Mouse (Mus musculus) spleen, postnatal 36 days (tissue): ENCODE measurements around the gene Tln1.
"Not testable (repeated sequence)": the region's sequence is repeated elsewhere in the genome, so short reads cannot be mapped to it uniquely, and the experiment has no call there.

ENCODE experiments used
- DNase-seq, 2 experiments: peaks; one replicate each; pipeline ENCODE4 v3.0.0; 2022; ENCODE audit warnings: low spot score in 2 of 2, mixed read lengths in 1 of 2

The Tln1 gene

DNA sequence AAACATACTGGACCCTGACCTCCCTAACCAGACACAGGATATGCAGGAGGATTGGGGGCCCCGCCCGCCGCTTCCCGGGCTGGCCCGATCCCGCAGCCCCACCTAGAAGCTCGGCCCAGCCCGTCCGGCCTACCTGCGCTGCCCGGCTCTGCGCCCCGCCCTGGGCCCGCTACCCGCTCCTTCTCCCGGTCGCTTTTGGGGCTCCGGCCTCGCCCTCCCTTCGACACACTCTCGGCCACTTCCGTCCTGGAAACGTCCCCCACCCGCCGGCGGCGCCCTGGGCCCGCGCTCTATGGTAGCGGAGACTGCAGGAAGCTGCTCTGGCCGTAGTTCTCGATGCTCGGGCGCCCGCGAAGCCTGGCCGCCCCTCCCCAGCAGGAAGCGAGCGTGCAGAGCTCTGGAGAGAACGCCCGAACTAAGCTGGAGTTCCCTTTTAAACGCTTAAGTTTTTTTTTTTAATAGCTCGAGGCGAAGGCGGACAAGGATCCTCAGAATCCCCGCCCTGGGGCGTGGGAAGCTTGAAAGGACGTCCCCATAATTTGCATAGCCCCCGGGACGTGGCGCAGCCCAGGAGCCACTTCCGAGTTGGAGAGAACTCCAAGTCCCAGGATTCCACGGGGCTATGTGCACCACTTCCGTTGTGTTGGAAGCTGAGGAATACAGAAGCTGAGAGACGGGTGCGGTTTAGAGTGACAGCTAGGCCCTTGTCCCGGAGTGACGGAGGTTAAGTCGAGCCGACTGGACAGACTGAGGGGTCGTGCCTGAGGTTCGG lies at the start of gene Tln1, which contains the start of gene Creb3:
Tln1 (minus strand) TSS at position 695 of the 772 bp plus-strand sequence.
Creb3 (plus strand) TSS at position 336 of the 772 bp plus-strand sequence.
- peak; percentile 95 to 97 for DNase-seq

DNA sequence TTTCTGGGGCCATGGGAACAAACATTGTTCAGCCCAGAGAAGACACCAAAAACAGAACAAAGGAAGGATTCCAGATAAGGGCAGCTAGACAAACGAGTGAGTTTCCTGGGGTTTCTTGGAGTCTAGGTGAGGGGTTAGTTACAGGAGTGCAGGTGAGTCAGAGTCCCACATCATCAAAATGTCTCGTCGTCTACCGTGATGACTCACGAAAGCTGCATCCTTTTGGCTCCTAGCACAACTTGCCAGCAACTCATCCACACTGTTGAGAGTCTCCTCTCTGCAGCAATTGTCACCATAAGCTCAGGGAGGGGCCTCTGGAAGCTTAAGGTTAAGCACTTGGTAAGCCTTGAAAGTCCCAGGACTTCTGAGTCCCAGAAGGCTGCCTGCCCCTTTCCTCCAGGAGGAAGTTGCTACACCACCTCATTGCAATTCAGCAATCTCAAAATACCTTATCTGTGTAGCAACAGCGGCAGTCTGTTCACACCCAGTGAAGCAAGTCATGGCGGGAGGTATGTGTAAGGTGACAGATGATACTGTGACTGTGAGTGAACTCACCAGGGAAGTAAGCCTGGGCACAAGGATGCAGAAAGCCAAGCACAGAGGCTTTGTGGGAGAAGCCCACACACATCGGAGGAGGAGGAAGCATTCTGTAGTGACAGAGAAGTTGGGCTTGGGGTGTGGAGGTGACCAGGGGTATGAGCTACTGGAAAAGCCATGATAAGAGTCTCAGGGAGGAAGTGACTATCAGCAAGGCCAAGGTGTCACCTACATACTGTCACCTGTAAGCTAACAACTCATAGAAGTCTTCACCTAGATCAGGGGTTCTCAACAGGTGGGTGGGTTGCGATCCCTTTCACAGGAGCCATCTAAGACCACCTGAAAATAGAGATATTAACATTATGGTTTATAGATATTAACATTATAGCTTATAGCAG lies 42.5 kb upstream of the Tln1 start:
- peak; percentile 37 to 60 for DNase-seq

DNA sequence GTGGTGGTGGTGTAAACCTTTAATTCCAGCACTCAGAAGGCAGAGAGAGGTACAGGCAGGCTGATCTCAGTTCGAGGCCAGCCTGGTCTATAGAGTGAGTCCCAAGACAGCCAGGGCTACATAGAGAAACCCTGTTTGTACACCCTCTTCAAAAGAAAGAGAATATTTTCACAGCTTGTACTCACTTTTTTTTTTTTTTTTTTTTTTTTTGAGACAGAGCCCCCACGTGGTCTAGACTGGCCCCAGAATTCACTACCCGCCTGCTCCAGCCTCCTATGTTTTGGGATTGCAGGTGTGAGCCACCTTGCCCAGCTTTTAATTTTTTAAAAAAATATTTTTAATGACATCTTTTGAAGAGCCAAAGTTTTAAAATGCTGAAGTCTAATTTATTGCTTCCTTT lies 41.6 kb upstream of the Tln1 start:
- DNase-seq: no peak

DNA sequence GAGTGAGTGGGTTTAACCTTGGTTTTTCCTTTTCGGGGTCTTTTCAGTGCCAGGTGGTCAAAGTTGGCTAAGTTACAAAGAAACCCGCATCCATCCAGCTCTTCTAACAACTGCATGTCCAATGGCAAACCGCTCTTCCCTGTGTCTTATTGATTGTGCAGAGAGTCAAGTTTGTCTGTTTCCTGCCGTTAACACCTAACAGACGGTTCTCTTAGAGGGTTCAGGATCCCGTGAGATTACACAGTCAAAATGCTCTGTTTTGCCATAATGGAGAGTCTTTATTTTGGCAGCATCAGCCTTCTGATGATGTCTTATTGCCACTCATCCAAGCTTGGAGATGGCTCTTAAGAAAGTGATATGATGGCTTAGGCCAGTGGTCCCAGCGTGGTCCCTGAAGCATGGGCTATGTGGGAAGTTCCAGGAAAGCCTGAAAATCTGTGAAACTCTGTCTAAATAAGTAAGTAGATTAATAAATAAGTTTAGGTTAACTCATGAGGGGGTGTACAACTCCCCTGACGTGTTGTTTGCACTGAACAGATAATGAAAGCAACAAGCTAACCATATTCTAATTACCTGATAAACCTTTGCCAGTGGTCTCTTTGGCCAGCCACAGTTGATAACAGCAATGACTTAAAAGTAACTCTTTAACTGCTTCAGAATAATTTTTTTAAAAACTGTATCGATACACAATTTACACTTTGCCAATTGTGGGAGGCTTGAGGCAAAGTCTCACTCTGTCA lies 37.9 kb upstream of the Tln1 start:
- no peak for DNase-seq

DNA sequence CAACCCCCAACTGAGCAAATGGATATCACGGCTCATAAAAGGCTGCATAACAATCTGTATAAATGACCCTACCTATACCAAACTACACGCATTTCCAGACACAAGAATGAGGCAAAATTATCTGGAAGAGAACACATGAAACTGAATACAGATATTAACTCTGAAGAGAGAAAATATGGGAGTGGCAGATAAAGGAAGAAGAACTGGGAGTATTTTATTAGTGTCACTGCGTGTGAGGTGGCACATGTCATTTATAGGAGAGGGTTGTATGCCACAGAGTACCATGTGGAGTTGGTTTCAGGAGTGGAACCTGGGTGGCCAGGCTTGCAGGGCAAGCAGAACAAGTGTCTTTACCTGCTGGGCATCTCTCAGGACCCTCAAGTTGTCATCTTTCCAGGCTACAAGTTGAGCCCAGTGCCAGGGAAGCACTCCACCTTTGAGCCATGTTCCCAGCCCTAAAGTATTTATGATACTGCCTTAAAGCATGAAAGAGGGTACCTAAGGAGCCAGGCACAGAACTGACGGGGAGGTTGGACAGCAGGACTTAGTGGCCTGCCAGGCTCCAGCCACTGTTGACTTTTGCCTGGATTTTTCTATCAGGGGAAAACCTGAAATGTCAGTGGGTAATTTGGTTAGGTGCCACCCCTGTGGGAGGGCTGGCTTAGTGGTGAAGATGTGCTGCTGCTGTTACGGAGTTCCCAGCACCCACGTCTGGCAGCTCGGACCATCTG lies 36.3 kb upstream of the Tln1 start:
- no peak for DNase-seq

DNA sequence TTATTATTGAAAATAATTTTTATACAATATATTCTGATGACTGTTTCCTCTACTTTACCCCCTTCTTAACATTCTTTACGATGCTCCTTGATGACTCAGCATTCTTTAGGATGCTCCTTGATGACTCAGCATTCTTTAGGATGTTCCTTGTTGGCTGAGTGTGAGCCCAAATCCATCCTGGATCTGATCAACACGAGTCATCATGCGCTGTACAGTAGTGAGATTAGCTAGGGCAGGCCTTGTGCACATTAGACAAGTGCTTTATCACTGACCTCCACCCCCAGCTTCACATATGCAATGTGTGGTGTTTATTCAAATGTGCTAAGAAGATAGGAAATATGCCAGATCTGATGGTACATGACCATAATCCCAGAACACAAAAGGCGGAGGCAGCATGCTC lies 35.7 kb upstream of the Tln1 start:
- DNase-seq: peak in 1 of 2 experiments; percentile 26

DNA sequence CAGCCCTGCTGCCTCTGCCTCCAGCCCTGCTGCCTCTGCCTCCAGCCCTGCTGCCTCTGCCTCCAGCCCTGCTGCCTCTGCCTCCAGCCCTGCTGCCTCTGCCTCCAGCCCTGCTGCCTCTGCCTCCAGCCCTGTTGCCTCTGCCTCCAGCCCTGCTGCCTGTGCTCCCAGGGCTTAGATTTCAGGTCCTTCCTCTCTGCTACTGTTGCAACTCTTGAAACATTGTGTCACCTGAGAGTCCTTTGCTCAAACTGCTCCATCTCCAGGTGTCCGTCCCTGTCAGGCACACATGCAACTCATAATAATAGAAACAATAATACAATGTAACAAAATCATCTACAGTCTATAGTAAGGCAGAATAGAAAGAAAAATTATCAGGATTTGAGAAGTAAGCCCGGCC lies 34.1 kb upstream of the Tln1 start:
- DNase-seq: not testable (repeated sequence)

DNA sequence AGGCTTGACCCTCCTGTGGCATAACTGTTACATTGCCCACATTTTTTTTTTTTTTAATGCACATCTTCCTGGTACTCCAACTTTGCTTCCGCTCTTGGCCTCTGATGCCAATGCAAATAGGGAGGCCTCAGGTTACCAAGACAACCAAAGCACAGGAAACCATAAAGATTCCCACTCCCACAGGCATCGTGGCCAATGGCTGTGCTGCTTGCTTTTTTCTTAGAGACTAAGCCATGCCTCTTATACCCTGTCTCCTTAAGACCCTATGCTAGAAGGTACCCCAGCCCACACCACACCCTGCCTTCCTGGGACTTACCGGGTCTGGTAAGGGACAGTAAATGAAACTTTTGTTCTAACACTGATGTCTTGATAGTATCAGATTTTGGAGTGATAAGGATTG lies 31.0 kb upstream of the Tln1 start:
- DNase-seq: no peak

DNA sequence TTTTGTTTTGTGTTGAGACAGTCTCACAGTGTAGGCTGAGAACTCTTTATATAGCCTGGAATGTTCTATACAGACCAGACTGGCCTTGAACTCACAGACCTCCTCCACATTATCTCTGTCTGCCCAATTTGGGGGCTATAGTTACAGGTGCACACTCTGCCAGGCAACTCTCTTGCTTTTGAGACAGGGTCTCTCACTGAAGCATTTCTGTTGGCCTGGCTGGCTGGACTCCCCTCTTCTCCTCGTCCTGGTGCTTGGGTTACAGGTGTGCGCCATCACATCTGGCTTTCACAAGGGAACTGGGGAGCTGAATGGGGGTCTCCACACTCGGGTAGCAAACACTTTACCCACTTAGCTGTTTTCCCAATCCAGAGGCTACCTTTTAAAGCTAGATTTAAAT lies 29.5 kb upstream of the Tln1 start:
- DNase-seq: no peak

DNA sequence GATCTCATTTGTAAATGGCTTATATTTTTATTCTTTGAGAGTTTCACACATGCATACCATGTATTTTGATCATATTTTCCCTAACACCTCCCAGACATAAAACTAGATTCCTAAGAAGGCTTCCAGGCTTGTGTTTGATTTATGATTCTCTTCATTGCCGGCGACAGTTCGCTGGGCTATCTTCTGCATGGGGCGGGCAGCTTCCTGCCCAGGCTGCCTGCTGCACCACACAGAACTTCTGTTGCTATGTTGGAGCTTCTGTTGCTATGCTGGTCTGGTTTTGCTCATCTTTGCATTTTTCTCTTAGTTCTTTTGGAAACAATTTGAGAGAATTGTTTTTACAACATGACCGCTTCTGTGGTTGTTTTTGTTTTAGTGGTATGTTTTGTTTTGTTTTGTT lies 29.1 kb upstream of the Tln1 start:
- DNase-seq: no peak

DNA sequence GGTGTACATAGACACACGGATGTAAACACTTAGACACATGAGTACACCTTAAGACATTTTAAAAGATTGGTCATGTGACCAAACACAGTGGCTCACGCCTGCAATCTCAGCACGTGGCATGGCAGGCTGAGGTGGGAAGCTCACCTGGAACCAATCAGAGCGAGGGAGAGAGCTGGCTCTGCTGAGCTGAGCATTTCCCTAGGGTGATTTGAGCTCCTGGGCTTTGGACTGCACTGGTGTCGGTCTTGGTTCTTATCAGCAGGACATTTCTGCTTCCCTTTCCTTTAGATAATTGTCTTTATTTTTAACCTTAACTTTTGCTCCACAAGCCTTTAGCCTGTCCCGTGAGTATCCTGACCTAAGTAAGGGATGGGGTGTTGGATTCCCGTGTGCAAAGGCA lies 25.2 kb upstream of the Tln1 start:
- no peak for DNase-seq

DNA sequence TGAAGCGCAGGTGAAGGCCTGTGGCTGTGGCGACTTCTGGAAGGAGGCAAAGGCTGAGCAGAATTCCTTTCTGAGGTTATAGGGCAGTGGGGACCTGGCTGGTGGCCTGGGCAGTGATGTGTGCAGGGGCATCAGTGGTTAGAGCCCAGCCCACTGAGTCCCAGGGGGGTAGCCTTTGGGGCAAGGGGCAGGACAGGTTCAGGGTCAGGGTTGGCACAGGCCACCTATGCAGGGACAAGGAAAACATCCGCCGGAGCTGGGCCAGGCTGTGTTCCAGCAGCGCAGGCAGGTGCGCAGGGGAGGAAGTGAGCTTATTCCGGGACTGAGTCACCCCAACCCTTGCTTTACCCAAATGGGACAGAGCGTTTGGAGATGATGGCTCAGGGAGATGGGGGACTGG lies 23.9 kb upstream of the Tln1 start:
- no peak for DNase-seq

DNA sequence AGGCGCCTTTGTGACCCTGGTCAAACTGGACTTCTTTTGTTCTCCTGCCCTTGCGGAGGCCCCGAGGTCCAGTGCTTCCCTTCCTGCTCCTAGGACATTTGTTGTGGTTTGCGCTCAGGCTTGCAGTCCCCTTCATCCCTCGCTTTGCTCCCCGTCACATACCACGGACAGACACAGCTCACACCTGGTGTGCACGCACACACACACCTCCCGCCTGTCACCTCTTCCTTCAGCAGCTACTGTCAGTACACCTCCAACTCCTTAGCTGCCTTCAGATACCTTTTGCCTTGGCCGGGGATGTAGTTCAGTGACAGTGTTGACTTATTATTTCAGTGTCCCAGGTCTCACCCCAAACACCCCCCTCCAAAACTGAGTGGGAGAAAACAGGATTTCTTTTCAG lies 23.2 kb upstream of the Tln1 start:
- DNase-seq: no peak

DNA sequence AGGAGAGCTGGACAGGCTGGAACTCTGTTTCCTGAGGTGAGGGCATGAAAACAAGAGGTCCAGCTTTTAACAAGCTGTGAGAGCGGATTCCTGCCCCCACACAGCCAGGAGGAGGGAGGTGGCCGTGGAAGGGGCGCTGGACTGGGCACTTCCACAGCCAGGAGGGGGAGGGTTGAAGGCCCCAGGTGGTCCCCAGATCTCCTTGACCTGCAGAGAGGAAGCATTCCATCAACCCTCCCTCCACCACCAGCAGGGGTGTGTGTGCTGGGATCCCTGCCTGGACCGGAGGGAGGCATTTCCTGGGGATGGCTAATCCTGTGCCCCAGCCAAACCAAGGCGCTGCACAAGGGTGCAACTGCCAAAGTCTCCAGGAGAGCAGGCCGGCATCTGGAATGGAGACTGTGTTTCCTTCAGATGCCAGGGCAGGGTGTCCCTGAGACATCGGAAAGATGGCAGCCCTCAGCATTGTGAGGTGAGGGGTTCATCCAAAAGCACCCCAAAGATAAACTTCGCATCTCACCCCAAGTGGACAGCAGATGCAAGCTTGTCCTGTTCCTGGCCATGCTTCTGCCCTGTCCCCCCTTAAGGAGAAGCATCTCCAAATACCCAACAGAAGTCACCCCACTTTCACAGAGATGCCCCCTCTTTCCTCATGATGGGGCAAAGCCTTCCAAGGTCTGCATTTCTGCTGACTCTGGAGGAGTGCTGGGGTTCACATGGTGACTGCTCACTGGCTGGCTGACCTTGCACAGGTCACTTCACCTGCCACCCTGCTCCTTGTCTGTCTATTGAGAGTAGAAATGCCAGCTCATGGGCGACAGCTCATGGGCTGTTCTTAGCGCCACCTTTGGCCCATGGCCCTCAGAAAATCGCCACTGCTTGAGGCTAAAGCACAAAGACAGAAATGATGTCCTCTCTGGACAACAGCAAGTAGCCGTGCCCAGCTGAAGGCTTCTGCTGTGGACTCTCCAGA lies 22.2 kb upstream of the Tln1 start, which contains the start of gene Msmp:
Msmp (minus strand) TSS at position 51 of the 973 bp plus-strand sequence.
- no peak for DNase-seq

DNA sequence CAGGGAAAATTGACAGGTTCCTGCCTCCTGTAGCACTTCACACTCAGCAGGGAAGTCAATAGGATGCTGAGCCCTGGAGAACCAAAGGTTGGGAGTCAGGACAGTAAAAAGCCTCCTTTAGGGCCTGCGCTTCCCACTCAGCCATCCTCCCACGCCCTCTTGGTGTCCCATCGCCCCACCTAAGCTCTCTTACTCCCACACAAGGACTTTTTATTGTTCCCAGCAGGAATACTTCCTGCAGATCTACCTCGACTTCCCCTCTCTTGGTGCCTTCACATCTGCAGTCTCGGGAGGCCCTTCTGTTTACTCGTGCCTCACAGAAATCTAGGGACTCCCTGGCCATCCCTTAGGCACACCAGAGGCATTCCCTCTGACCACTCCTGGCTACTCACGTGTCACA lies 20.9 kb upstream of the Tln1 start:
- DNase-seq: no peak

DNA sequence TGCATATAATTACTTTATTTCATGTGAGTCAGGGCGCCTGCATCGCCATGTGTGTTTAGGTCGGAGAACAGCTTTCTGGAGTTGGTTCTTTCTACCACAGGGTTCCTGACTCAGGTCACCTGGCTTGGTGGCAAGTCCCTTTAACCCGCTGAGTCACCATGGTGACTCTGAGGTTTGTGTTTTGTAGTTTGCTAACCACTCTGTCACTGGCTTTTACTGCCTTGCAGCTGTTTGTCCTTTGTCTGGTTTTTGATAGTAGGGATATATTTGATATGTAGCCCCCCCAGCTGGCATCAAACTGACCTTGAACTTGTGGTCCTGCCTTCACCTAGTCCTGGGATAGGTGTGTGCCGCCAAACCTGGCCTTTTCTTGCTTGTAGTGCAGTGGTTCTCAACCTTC lies 19.8 kb upstream of the Tln1 start:
- DNase-seq: no peak

DNA sequence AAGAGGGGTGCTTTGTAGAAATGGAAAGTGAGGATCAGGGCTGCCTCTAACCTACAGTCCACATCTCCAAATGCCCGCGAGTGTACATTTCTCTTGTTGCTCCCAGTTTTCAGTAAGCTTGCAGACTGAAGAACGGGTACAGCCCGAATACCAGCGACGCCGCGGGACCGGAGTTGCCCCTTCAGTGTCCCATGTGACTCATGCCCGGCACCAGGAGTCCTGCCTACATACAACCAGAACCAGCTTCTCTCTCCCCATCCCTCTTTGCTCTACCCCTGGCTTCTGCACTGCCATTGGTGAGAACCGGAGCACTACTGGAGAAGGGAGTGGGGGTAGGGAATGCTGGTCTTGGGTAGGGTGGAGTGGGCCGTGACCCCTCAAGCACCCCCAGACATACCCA lies 18.9 kb upstream of the Tln1 start:
- DNase-seq: no peak

DNA sequence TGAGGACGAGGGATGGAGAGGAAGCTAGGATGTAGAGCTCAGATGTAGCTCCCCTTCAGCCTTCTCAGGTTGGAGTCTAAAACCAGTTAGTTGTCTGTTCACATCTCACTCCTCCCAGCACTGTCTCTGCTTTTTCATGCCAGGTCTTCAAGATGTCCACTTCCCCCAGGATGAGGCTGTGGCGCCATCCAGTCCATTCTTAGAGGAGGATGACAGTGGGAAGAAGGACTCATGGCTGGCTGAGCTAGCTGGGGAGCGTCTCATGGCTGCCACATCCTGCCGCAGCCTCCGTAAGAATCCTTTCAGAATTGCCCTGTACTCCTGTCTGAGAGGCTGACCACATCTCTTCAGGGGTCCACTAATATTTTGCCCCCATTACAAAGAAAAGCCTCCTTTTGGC lies 18.2 kb upstream of the Tln1 start:
- no peak for DNase-seq

DNA sequence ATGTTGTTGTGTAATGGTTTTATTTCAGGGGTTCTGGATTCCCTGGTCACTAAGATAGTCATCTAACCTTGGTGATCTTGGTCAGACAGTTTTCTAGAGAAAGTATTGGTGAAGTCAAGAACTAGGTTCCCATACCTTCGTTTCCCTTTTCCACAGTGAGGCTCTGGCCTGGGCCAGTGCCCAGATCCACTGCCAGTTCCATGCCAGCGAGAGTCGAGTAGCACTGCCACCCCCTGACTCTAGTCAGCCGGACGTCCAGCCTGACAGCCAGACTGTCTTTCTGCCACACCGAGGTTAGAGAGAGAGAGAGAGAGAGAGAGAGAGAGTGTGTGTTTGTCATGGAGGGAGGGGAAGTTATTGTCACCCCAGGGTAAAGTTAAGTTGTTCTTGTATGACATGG lies 17.2 kb upstream of the Tln1 start:
- DNase-seq: no peak

DNA sequence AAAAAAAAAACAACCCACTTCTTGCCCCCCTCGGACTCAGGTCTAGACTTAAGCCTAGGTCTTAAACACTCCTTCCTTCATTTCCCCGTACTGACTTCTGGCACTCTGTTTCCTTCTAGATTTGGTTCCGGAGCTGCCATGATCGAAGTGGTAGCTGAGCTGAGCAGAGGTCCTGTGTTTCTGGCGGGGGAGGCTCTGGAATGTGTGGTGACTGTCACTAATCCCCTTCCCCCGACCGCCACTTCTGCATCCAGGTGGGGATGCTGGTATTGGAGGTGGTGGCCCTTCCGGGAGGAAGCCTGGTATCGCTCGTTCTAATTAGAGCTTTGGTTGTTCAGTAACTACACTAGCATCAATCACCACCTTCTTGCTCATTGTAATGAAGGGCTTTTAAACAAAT lies 16.8 kb upstream of the Tln1 start:
- DNase-seq: no peak
